Mouse (Mus musculus): ENCODE measurements at regions not wholly inside any gene's neighbourhood (a gene's known extent, or its start where the extent isn't known, plus 50 kb on each side); places are given as distances from the start of the nearest gene placed in this dataset.

GRCm38 (mm10) chr16:30172798-30173202 is 94.5 kb downstream of the Cpn2 start:
- no peak overlapping the region for H3K4me3 ChIP-seq (replicated peaks; ENCODE audit: low read length)
- peak; percentile 63 for ATAC-seq (ENCODE audit: insufficient read depth, low FRiP score)
- H3K27me3 ChIP-seq (ENCODE audit: control insufficient read depth, insufficient read depth, low read length): no peaks in the 10 kb centered on the region
- H3K4me2 ChIP-seq (ENCODE audit: low read depth, low read length): 0 out of 2 replicates have a peak overlapping the region, but pooled peaks have one; percentile 14
- no peak overlapping the region for H3K9ac ChIP-seq (ENCODE audit: low read length)
- no peaks in the 10 kb centered on the region for H3K36me3 ChIP-seq (ENCODE audit: control insufficient read depth, insufficient read depth, low read length)
- no peaks in the 10 kb centered on the region for H3K9me3 ChIP-seq (replicated peaks; ENCODE audit: control insufficient read depth, low read length)
- peaks cover 36% of the 10 kb centered on the region for H3K4me1 ChIP-seq (ENCODE audit: control insufficient read depth, insufficient read depth, low read length)
- WGBS: 27% methylated on average over 9 of the region's 9 CpGs
- H3K27ac ChIP-seq (ENCODE audit: low read length): peak overlapping the region; percentile 84

DNA sequence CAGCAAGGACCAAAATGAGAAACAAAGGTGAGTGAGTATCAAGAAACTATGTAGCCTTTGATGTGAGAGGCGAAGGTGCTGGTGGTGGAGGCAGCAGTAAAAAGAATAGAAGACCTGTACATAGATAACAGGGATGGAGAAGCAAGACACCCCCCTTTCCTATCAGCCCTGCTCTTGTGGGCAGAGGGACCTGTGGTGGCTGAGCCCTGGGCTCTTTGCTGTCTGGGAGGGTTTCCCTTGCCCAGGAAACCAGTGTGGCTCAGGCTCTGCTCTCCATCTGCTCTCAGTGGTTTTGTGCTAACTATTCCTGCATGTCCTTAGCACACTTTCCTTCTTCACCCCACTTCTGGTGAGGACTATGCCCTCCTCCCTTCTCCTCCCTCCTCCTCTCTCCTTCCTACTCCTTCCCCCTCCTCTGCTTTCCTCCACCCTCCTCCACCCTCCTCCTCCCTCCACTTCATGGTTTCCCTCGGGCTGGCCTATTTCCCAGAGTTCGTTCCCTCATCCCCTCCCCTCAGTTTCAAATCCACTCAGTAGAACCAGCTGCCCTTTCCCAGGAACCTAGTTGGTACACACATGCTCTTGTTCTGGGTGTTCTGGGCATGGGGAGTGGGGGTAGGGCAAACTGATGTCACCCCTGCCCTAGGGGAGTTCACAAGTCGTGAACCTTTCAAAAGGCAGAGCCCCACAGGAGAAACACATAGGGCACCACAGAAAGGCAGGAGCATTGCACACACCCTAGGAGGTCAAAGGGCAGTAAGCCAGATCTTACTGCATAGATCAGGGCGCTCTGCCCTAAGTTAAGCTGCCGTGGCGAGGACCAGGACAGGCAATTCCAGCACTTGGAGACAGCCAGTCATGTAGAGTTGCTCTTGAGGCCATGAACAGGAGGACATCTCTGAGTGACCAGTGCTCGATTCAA is 93.1 kb downstream of the Cpn2 start:
- Histone ChIP-seq H3K27ac (ENCODE audit: low read length) (peak overlapping the region; percentile 26; the same call in 1 of the 2 replicates), H3K4me1 (ENCODE audit: control insufficient read depth, insufficient read depth, low read length) (peaks cover 33% of the 10 kb centered on the region), H3K9me3 (replicated peaks; ENCODE audit: control insufficient read depth, low read length) (no peaks in the 10 kb centered on the region), H3K4me3 (replicated peaks; ENCODE audit: low read length) (no peak overlapping the region), H3K27me3 (ENCODE audit: control insufficient read depth, insufficient read depth, low read length) (no peaks in the 10 kb centered on the region), H3K4me2 (ENCODE audit: low read depth, low read length) (no peak overlapping the region), H3K36me3 (ENCODE audit: control insufficient read depth, insufficient read depth, low read length) (no peaks in the 10 kb centered on the region), H3K9ac (ENCODE audit: low read length) (no peak overlapping the region)
- ATAC-seq (ENCODE audit: insufficient read depth, low FRiP score): peak; percentile 63
- 50% methylated on average over 8 of the region's 8 CpGs for WGBS

DNA sequence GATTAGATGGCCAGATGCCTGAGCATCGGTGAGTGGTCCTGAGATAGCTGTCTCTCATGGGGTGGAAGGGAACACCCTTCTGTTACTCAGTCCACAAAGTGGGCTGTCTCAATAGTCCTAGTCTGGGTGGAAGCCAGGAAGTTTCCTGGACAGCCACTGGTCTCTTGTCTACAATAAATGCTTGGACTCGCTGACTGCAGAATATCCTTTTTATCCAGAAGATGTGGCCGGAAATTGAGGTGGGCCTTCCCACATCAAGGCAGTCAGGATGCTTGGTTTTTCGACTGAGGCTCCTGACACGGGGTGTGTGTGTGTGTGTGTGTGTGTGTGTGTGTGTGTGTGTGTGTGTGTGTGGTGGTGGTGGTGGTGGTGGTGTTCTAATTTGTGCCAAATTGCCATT is 91.0 kb downstream of the Cpn2 start:
- no peak overlapping the region for H3K9ac ChIP-seq (ENCODE audit: low read length)
- H3K4me3 ChIP-seq (replicated peaks; ENCODE audit: low read length): no peak overlapping the region
- no peaks in the 10 kb centered on the region for H3K9me3 ChIP-seq (replicated peaks; ENCODE audit: control insufficient read depth, low read length)
- H3K36me3 ChIP-seq (ENCODE audit: control insufficient read depth, insufficient read depth, low read length): no peaks in the 10 kb centered on the region
- ATAC-seq (ENCODE audit: insufficient read depth, low FRiP score): no peak
- H3K4me2 ChIP-seq (ENCODE audit: low read depth, low read length): no peak overlapping the region
- no peak overlapping the region for H3K27ac ChIP-seq (ENCODE audit: low read length)
- 89% methylated on average over 5 of the region's 5 CpGs for WGBS
- H3K27me3 ChIP-seq (ENCODE audit: control insufficient read depth, insufficient read depth, low read length): no peaks in the 10 kb centered on the region
- peaks cover 32% of the 10 kb centered on the region for H3K4me1 ChIP-seq (ENCODE audit: control insufficient read depth, insufficient read depth, low read length)

DNA sequence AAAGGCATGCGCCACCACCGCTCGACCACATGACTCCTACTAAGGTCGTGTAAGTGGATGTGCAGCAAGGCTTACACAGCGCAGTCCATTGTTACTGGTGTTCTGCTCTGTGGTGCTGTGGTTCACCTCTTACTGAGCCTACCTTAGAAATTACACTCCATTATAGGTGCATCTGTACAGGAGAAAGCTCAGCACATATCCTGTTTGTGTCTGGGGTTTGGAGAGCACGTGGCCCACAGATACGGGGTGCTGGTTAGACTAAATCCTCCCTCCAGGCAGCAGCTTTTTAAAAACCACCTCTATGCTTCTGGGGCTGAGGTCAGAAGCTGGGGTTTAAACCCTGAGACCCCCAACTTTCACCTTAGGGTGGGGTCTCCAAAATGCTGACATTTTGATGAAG is 89.5 kb downstream of the Cpn2 start:
- Histone ChIP-seq H3K4me2 (ENCODE audit: low read depth, low read length) (no peak overlapping the region), H3K4me3 (replicated peaks; ENCODE audit: low read length) (no peak overlapping the region), H3K27me3 (ENCODE audit: control insufficient read depth, insufficient read depth, low read length) (no peaks in the 10 kb centered on the region), H3K9me3 (replicated peaks; ENCODE audit: control insufficient read depth, low read length) (no peaks in the 10 kb centered on the region), H3K27ac (ENCODE audit: low read length) (no peak overlapping the region), H3K36me3 (ENCODE audit: control insufficient read depth, insufficient read depth, low read length) (no peaks in the 10 kb centered on the region), H3K4me1 (ENCODE audit: control insufficient read depth, insufficient read depth, low read length) (peaks cover 17% of the 10 kb centered on the region), H3K9ac (ENCODE audit: low read length) (no peak overlapping the region)
- ATAC-seq (ENCODE audit: insufficient read depth, low FRiP score): no peak
- 83% methylated on average over 7 of the region's 7 CpGs for WGBS

- Histone ChIP-seq H3K9me3 (replicated peaks; ENCODE audit: control insufficient read depth, low read length) (no peaks in the 10 kb centered on the region), H3K27ac (ENCODE audit: low read length) (peak overlapping the region; percentile 10; the same call in 1 of the 2 replicates), H3K4me3 (replicated peaks; ENCODE audit: low read length) (no peak overlapping the region), H3K4me2 (ENCODE audit: low read depth, low read length) (no peak overlapping the region), H3K27me3 (ENCODE audit: control insufficient read depth, insufficient read depth, low read length) (no peaks in the 10 kb centered on the region), H3K36me3 (ENCODE audit: control insufficient read depth, insufficient read depth, low read length) (no peaks in the 10 kb centered on the region), H3K4me1 (ENCODE audit: control insufficient read depth, insufficient read depth, low read length) (peaks cover 10% of the 10 kb centered on the region), H3K9ac (ENCODE audit: low read length) (no peak overlapping the region)
- 61% methylated on average over 6 of the region's 6 CpGs for WGBS
- no peak for ATAC-seq (ENCODE audit: insufficient read depth, low FRiP score)
These were observed 88.7 kb downstream of the Cpn2 start for GRCm38 (mm10) chr16:30178596-30178995.

- no peak overlapping the region for H3K9ac ChIP-seq (ENCODE audit: low read length)
- H3K9me3 ChIP-seq (replicated peaks; ENCODE audit: control insufficient read depth, low read length): no peaks in the 10 kb centered on the region
- H3K36me3 ChIP-seq (ENCODE audit: control insufficient read depth, insufficient read depth, low read length): no peaks in the 10 kb centered on the region
- no peak overlapping the region for H3K4me2 ChIP-seq (ENCODE audit: low read depth, low read length)
- no peak overlapping the region for H3K4me3 ChIP-seq (replicated peaks; ENCODE audit: low read length)
- H3K4me1 ChIP-seq (ENCODE audit: control insufficient read depth, insufficient read depth, low read length): peaks cover 7% of the 10 kb centered on the region
- no peak overlapping the region for H3K27ac ChIP-seq (ENCODE audit: low read length)
- 64% methylated on average over 5 of the region's 5 CpGs for WGBS
- no peaks in the 10 kb centered on the region for H3K27me3 ChIP-seq (ENCODE audit: control insufficient read depth, insufficient read depth, low read length)
- ATAC-seq (ENCODE audit: insufficient read depth, low FRiP score): no peak
These were observed 87.8 kb downstream of the Cpn2 start for GRCm38 (mm10) chr16:30179504-30179976.

DNA sequence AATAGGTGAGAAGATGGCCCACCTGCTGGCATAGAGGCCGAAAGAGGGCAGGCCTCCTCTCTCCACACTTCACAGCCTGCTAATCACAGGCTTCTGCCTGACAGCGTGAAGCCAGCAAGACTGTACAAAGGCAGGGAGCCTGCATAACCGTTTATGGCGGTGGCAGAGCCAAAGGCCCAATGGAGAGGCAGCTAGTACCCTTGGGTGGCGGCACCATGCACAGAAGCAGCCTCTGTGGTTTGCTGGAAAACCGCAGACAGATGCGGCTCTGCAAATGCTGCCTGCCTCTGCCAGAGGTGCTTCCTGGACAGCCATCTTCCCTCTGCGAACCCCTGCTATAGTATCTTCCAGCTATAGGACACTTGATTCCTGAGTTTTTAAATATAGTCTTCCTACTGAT is 86.2 kb downstream of the Cpn2 start:
- ATAC-seq (ENCODE audit: insufficient read depth, low FRiP score): no peak
- no peak overlapping the region for H3K4me3 ChIP-seq (replicated peaks; ENCODE audit: low read length)
- H3K9ac ChIP-seq (ENCODE audit: low read length): no peak overlapping the region
- H3K27me3 ChIP-seq (ENCODE audit: control insufficient read depth, insufficient read depth, low read length): no peaks in the 10 kb centered on the region
- H3K9me3 ChIP-seq (replicated peaks; ENCODE audit: control insufficient read depth, low read length): no peaks in the 10 kb centered on the region
- no peak overlapping the region for H3K4me2 ChIP-seq (ENCODE audit: low read depth, low read length)
- H3K36me3 ChIP-seq (ENCODE audit: control insufficient read depth, insufficient read depth, low read length): no peaks in the 10 kb centered on the region
- peaks cover 17% of the 10 kb centered on the region for H3K4me1 ChIP-seq (ENCODE audit: control insufficient read depth, insufficient read depth, low read length)
- WGBS: 77% methylated on average over 8 of the region's 8 CpGs
- H3K27ac ChIP-seq (ENCODE audit: low read length): no peak overlapping the region

DNA sequence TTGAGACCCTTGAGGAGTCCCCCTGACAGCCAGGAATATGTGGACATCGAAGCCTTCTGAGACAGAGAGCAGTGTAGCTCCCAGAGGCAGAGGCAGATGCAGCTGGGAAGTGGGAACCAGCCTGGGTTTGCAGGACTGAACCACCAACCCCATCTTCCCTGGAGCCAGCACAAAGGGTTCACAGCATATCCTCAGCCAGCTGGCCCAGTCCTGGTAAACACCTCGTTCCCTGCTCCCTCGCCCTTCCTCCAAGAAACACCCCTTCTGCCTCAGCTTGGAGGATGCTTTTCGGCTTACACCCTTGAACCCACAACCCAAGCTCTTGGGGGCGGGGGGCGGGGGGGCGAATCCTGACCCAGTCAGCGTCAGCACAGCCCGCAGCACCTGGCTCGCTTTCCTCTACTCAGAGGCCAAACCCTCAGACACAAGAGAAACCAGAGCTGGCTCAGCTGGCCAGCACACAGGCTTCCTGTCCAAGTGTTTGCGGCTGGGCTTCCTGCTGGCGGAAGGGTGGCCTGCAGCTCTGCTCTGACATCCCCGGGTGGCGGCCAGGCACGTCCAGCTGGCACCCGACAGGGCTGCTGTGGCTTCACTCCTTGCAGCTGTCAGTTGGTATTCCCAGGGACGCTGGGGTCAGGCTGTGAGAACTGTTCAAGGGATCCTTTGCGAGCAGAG is 82.6 kb downstream of the Cpn2 start:
- Histone ChIP-seq H3K4me1 (ENCODE audit: control insufficient read depth, insufficient read depth, low read length) (peaks cover 41% of the 10 kb centered on the region), H3K36me3 (ENCODE audit: control insufficient read depth, insufficient read depth, low read length) (no peaks in the 10 kb centered on the region), H3K4me2 (ENCODE audit: low read depth, low read length) (peak overlapping the region; percentile 29), H3K27ac (ENCODE audit: low read length) (peak overlapping the region; percentile 83), H3K27me3 (ENCODE audit: control insufficient read depth, insufficient read depth, low read length) (no peaks in the 10 kb centered on the region), H3K9me3 (replicated peaks; ENCODE audit: control insufficient read depth, low read length) (no peaks in the 10 kb centered on the region), H3K4me3 (replicated peaks; ENCODE audit: low read length) (no peak overlapping the region), H3K9ac (ENCODE audit: low read length) (peak overlapping the region; percentile 30)
- peak; percentile 68 for ATAC-seq (ENCODE audit: insufficient read depth, low FRiP score)
- WGBS: 13% methylated on average over 18 of the region's 18 CpGs

DNA sequence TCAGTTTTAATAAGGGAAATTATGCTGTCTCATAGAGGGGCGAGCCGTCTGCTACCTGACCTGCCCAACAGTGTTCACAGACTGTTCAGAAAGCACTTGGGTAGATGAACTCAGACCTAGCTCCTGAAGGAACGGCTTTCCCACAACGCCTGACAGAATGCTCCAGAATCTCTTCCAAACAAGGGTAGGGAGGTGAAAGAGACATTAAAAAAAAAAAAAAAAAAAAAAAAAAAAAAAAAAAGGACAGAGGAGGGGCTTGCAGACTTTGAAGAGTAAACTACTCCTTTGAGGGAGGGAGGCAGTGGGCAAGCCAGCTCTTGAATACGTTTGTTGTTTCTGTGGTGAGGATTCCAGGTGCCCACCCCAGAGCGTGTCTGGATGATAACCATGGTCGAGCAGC is 81.6 kb downstream of the Cpn2 start:
- Histone ChIP-seq H3K27me3 (ENCODE audit: control insufficient read depth, insufficient read depth, low read length) (no peaks in the 10 kb centered on the region), H3K9me3 (replicated peaks; ENCODE audit: control insufficient read depth, low read length) (no peaks in the 10 kb centered on the region), H3K9ac (ENCODE audit: low read length) (no peak overlapping the region), H3K4me3 (replicated peaks; ENCODE audit: low read length) (no peak overlapping the region), H3K27ac (ENCODE audit: low read length) (peak overlapping the region; percentile 83), H3K4me2 (ENCODE audit: low read depth, low read length) (no peak overlapping the region), H3K4me1 (ENCODE audit: control insufficient read depth, insufficient read depth, low read length) (peaks cover 49% of the 10 kb centered on the region), H3K36me3 (ENCODE audit: control insufficient read depth, insufficient read depth, low read length) (no peaks in the 10 kb centered on the region)
- no peak for ATAC-seq (ENCODE audit: insufficient read depth, low FRiP score)
- WGBS: 50% methylated on average over 7 of the region's 7 CpGs

Data from stomach, embryonic 16.5 days (tissue).